Mouse (Mus musculus): Measurements from ENCODE around the gene Vmn1r113.
"Not testable (repeated sequence)": the region's sequence is repeated elsewhere in the genome, so short reads cannot be mapped to it uniquely, and the experiment has no call there.

Vmn1r113 gene

DNA sequence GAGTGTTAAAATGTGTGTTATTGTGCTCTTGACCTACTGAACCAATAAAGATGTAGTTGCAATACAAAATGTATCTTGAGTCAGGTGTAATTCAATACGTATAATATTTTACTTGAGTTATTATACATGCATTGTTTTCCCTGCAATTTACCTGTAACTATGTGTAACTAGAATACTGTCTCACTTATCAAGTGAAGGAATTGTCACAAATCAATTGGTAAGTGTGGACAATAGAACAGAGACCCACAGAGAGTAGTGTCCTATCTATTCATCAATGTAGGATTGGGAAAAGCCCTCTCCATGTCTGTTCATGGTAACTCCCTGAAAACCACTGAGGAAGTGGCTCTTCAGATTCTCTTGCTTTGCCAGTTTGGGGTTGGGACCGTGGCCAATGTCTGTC lies at the start of gene Vmn1r113:
Gene Vmn1r113, plus strand, starts transcription at position 301 of the 400 bp plus-strand sequence.
- DNase-seq (ENCODE audit: low spot score): not testable (repeated sequence)

GRCm38 (mm10) chr7:20770885-20771284 lies 16.2 kb upstream of the Vmn1r113 start, which contains the start of gene Vmn1r112:
TSS of gene Vmn1r112 (plus strand) at chr7:20771185.
- not testable (repeated sequence) for DNase-seq (ENCODE audit: low spot score)

DNA sequence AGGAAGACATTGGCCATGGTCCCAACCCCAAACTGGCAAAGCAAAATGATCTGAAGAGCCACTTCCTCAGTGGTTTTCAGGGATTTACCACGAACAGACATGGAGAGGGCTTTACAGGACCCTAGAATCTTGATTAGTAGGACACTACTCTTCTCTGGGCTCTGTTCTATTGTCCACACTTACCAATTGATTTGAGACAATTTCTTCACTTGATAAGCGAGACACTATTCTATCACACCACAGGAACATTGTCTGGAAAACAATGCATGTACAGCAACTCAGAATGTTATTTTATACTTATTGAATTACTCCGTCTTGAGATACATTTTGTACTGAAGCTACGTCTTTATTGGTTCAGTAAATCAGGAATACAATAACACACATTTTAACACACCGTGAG lies 25.0 kb downstream of the Vmn1r113 start, which contains the start of gene Vmn1r114:
Gene Vmn1r114, minus strand, starts transcription at position 101 of the 400 bp plus-strand sequence.
- DNase-seq (ENCODE audit: low spot score): not testable (repeated sequence)
